Mouse (Mus musculus) liver, embryonic 14.5 days (tissue): ENCODE data around the gene Dhrs4.

Experiments
- CTCF ChIP-seq: IDR thresholded peaks from 2 replicates; pipeline ENCODE4 v1.5.1; 2016; ENCODE audit warnings: antibody characterized with exemption, low read depth, control low read depth
- EP300 ChIP-seq: IDR thresholded peaks from 2 replicates; pipeline ENCODE4 v1.6.1; 2016; ENCODE audit warnings: antibody characterized with exemption, low read depth

DNA sequence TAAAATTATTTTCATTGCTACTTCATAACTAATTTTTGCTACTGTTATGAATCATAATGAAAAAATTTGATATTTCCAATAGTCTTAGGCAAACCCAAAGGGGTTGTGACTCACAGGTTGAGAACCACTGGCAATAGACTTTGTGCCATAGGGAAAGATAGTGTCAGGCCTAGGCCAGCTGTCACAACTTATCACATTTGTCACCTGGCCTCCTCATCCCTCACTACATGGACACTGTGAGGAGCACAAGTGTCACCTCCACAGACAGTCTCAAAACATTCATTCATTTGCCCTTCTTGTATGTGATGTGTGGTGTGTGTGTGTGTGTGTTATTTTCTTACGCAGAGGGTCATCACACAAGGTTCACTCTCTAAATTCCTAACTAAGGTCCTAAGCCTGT, 1.1 kb upstream of the Dhrs4 start:
- no peak for TF ChIP-seq CTCF
- peak; percentile 42; the same call in 1 of the 2 replicates for TF ChIP-seq EP300
